Mouse (Mus musculus) forebrain, embryonic 15.5 days (tissue): ENCODE data around the gene Rpl4. TPM values are rescaled to one million over a fixed set of nuclear protein-coding genes. Genes with fewer than 3 reads are reported as not detected.
A peak's percentile ranks its signal among the peaks of the same experiment; 100 is the strongest.
"Not testable (repeated sequence)": the region's sequence is repeated elsewhere in the genome, so short reads cannot be mapped to it uniquely, and the experiment has no call there.

ENCODE experiments used
- ATAC-seq: fragments of 200-750 bp; cut with Nextera tagmentation; replicated peaks from 2 replicates; pipeline ENCODE4 v1.8.0; 2017; ENCODE audit warnings: mild to moderate bottlenecking, moderate TSS enrichment, moderate library complexity
- H3K27ac ChIP-seq: fragments of 300-500 bp; sonication (generic); replicated peaks from 2 replicates; pipeline ENCODE4 v1.5.1; 2015; ENCODE audit warnings: mild to moderate bottlenecking, inconsistent platforms
- H3K27me3 ChIP-seq: fragments of 300-500 bp; sonication (generic); 2 replicates; pipeline ENCODE4 v1.6.1; 2015; ENCODE audit warnings: inconsistent platforms
- H3K36me3 ChIP-seq: fragments of 300-500 bp; sonication (generic); 2 replicates; pipeline ENCODE4 v1.6.1; 2015; ENCODE audit warnings: mild to moderate bottlenecking, inconsistent platforms
- H3K4me1 ChIP-seq: fragments of 300-500 bp; sonication (generic); 2 replicates; pipeline ENCODE4 v1.6.1; 2015; ENCODE audit warnings: inconsistent platforms
- H3K4me2 ChIP-seq: fragments of 300-500 bp; sonication (generic); replicated peaks from 2 replicates; pipeline ENCODE4 v1.6.1; 2015; ENCODE audit warnings: mild to moderate bottlenecking, inconsistent platforms
- H3K4me3 ChIP-seq: fragments of 300-500 bp; sonication (generic); 2 replicates; pipeline ENCODE4 v1.5.1; 2015; ENCODE audit warnings: mild to moderate bottlenecking, inconsistent platforms
- H3K9ac ChIP-seq: fragments of 300-500 bp; sonication (generic); replicated peaks from 2 replicates; pipeline ENCODE4 v1.6.1; 2015; ENCODE audit warnings: mild to moderate bottlenecking, inconsistent platforms
- H3K9me3 ChIP-seq: fragments of 300-500 bp; sonication (generic); 2 replicates; pipeline ENCODE4 v1.6.1; 2016; ENCODE audit warnings: inconsistent platforms
- WGBS: fragments of 180-500 bp; shearing (Covaris S2); methylation state at CpG from one replicate; pipeline ENCODE4 v1.1.7; 2015; ENCODE audit warnings: mixed read lengths; 5-methylcytosine and 5-hydroxymethylcytosine counted together
- polyA plus RNA-seq: library from polyadenylated mRNA; unstranded; fragments of >200 nt; fragmentation: Nextera tagmentation; extraction: Ambion mirVana; gene quantifications from 2 replicates; pipeline ENCODE4 v1.2.1, GENCODE M21; 2015

Gene Rpl4
- 734 and 758 TPM in 2 replicates for polyA plus RNA-seq

- under 1% methylated on average over 42 of the region's 42 CpGs for WGBS
- H3K9ac ChIP-seq = peak within 1 kb of the TSS; percentile 73
- ATAC-seq = peak; percentile 88
- H3K4me1 ChIP-seq = peaks cover 29% of the 10 kb centered on the region
- peak within 1 kb of the TSS; percentile 66 for H3K4me3 ChIP-seq
- H3K27ac ChIP-seq = peak within 1 kb of the TSS; percentile 92
- no peaks in the 10 kb centered on the region for H3K9me3 ChIP-seq
- peak within 1 kb of the TSS; percentile 89 for H3K4me2 ChIP-seq
- peaks cover 31% of the 10 kb centered on the region for H3K36me3 ChIP-seq
- no peaks in the 10 kb centered on the region for H3K27me3 ChIP-seq
Measured at GRCm38 (mm10) chr9:64172816-64173665, at the start of gene Rpl4, which contains the start of gene Zwilch. TSS of gene Rpl4 (plus strand) at chr9:64173375. TSS of gene Zwilch (minus strand) at chr9:64173104.

- not testable (repeated sequence) for H3K36me3 ChIP-seq, H3K4me3 ChIP-seq, H3K9me3 ChIP-seq, H3K4me2 ChIP-seq, H3K9ac ChIP-seq, H3K27ac ChIP-seq, H3K4me1 ChIP-seq, H3K27me3 ChIP-seq, ATAC-seq
- 56% methylated on average over 3 of the region's 3 CpGs for WGBS
Measured at GRCm38 (mm10) chr9:64124846-64125245, 48.3 kb upstream of the Rpl4 start.

- 79% methylated on average over 3 of the region's 3 CpGs for WGBS
- no peaks in the 10 kb centered on the region for H3K36me3 ChIP-seq
- no peaks in the 10 kb centered on the region for H3K9me3 ChIP-seq
- no peak overlapping the region for H3K4me3 ChIP-seq
- H3K4me2 ChIP-seq = no peak overlapping the region
- ATAC-seq = no peak
- no peak overlapping the region for H3K9ac ChIP-seq
- H3K27me3 ChIP-seq = no peaks in the 10 kb centered on the region
- no peaks in the 10 kb centered on the region for H3K4me1 ChIP-seq
- no peak overlapping the region for H3K27ac ChIP-seq
Measured at GRCm38 (mm10) chr9:64125307-64125706, 47.9 kb upstream of the Rpl4 start.

GRCm38 (mm10) chr9:64126121-64126520 lies 47.1 kb upstream of the Rpl4 start:
- Histone ChIP-seq H3K9ac (no peak overlapping the region), H3K4me3 (no peak overlapping the region), H3K4me2 (no peak overlapping the region), H3K4me1 (no peaks in the 10 kb centered on the region), H3K27ac (no peak overlapping the region), H3K36me3 (no peaks in the 10 kb centered on the region), H3K9me3 (no peaks in the 10 kb centered on the region), H3K27me3 (no peaks in the 10 kb centered on the region)
- ATAC-seq = no peak
- WGBS = 75% methylated on average over 12 of the region's 12 CpGs

GRCm38 (mm10) chr9:64131623-64132022 lies 41.6 kb upstream of the Rpl4 start:
- no peak overlapping the region for H3K9ac ChIP-seq
- WGBS = 88% methylated on average over 6 of the region's 6 CpGs
- ATAC-seq = no peak

GRCm38 (mm10) chr9:64138896-64139295 lies 34.3 kb upstream of the Rpl4 start:
- not testable (repeated sequence) for H3K4me3 ChIP-seq, H3K9me3 ChIP-seq, H3K27ac ChIP-seq, H3K4me2 ChIP-seq, H3K36me3 ChIP-seq, H3K4me1 ChIP-seq, H3K9ac ChIP-seq, H3K27me3 ChIP-seq, ATAC-seq
- 7% methylated on average over 6 of the region's 6 CpGs for WGBS

More at GRCm38 (mm10) chr9:64131623-64132022, 41.6 kb upstream of the Rpl4 start:
- H3K4me2 ChIP-seq = no peak overlapping the region
- H3K27ac ChIP-seq = no peak overlapping the region
- H3K36me3 ChIP-seq = no peaks in the 10 kb centered on the region
- H3K9me3 ChIP-seq = no peaks in the 10 kb centered on the region
- no peaks in the 10 kb centered on the region for H3K27me3 ChIP-seq
- H3K4me3 ChIP-seq = no peak overlapping the region
- H3K4me1 ChIP-seq = no peaks in the 10 kb centered on the region

- Histone ChIP-seq H3K27me3 (no peaks in the 10 kb centered on the region), H3K27ac (no peak overlapping the region), H3K4me3 (no peak overlapping the region), H3K9ac (no peak overlapping the region), H3K36me3 (peaks cover 5% of the 10 kb centered on the region; the same call in 1 of the 2 replicates), H3K9me3 (no peaks in the 10 kb centered on the region), H3K4me1 (no peaks in the 10 kb centered on the region), H3K4me2 (no peak overlapping the region)
- 94% methylated on average over 9 of the region's 9 CpGs for WGBS
- no peak for ATAC-seq
Measured at GRCm38 (mm10) chr9:64139879-64140278, 33.3 kb upstream of the Rpl4 start.

GRCm38 (mm10) chr9:64156641-64157040 lies 16.5 kb upstream of the Rpl4 start:
- H3K9me3 ChIP-seq = no peaks in the 10 kb centered on the region
- no peak overlapping the region for H3K9ac ChIP-seq
- 0 out of 2 replicates have a peak, but pooled peaks cover 8% of the 10 kb centered on the region for H3K36me3 ChIP-seq
- no peaks in the 10 kb centered on the region for H3K4me1 ChIP-seq
- no peaks in the 10 kb centered on the region for H3K27me3 ChIP-seq
- WGBS = 95% methylated on average over 1 of the region's 1 CpGs
- H3K27ac ChIP-seq = no peak overlapping the region
- ATAC-seq = no peak
- no peak overlapping the region for H3K4me3 ChIP-seq
- H3K4me2 ChIP-seq = no peak overlapping the region

- Histone ChIP-seq H3K36me3 (peaks cover 9% of the 10 kb centered on the region; the same call in 1 of the 2 replicates), H3K4me3 (no peak overlapping the region), H3K27me3 (no peaks in the 10 kb centered on the region), H3K4me2 (no peak overlapping the region), H3K27ac (no peak overlapping the region), H3K4me1 (no peaks in the 10 kb centered on the region), H3K9ac (no peak overlapping the region), H3K9me3 (no peaks in the 10 kb centered on the region)
- WGBS = 92% methylated on average over 5 of the region's 5 CpGs
- ATAC-seq = no peak
Measured at GRCm38 (mm10) chr9:64160471-64160870, 12.7 kb upstream of the Rpl4 start.

- not testable (repeated sequence) for H3K27ac ChIP-seq, ATAC-seq, H3K36me3 ChIP-seq
Measured at GRCm38 (mm10) chr9:64169967-64170366, 3.2 kb upstream of the Rpl4 start.

GRCm38 (mm10) chr9:64172145-64172815 lies 895 bp upstream of the Rpl4 start:
- peak; percentile 76 for ATAC-seq
- Histone ChIP-seq H3K27me3 (no peaks in the 10 kb centered on the region), H3K4me2 (peak overlapping the region; percentile 89)

More at GRCm38 (mm10) chr9:64169967-64170366, 3.2 kb upstream of the Rpl4 start:
- not testable (repeated sequence) for H3K9ac ChIP-seq, H3K4me2 ChIP-seq, H3K27me3 ChIP-seq, H3K9me3 ChIP-seq, H3K4me3 ChIP-seq
- peaks cover 22% of the 10 kb centered on the region for H3K4me1 ChIP-seq
- WGBS = 91% methylated on average over 3 of the region's 3 CpGs

GRCm38 (mm10) chr9:64173666-64174220 lies 568 bp downstream of the Rpl4 start:
- Histone ChIP-seq H3K4me1 (peaks cover 32% of the 10 kb centered on the region), H3K4me2 (peak overlapping the region; percentile 89), H3K9me3 (no peaks in the 10 kb centered on the region), H3K27me3 (no peaks in the 10 kb centered on the region), H3K36me3 (peaks cover 38% of the 10 kb centered on the region), H3K27ac (peak overlapping the region; percentile 92), H3K9ac (peak overlapping the region; percentile 73), H3K4me3 (peak overlapping the region; percentile 66)
- under 1% methylated on average over 16 of the region's 16 CpGs for WGBS
- ATAC-seq = no peak

More at GRCm38 (mm10) chr9:64172145-64172815, 895 bp upstream of the Rpl4 start:
- Histone ChIP-seq H3K9me3 (no peaks in the 10 kb centered on the region), H3K36me3 (peaks cover 23% of the 10 kb centered on the region), H3K4me1 (peaks cover 29% of the 10 kb centered on the region), H3K9ac (peak overlapping the region; percentile 73), H3K4me3 (peak overlapping the region; percentile 66), H3K27ac (peak overlapping the region; percentile 92; the same call in 1 of the 2 replicates)
- WGBS = 3% methylated on average over 18 of the region's 18 CpGs
